Mouse (Mus musculus) embryo, embryonic 11 days (tissue): Measurements from ENCODE around the gene Smim17.
"Not testable (repeated sequence)": the region's sequence is repeated elsewhere in the genome, so short reads cannot be mapped to it uniquely, and the experiment has no call there.

Source experiments
- DNase-seq: peaks from one replicate; pipeline ENCODE4 v3.0.0-alpha.2; 2015

The Smim17 gene

DNA sequence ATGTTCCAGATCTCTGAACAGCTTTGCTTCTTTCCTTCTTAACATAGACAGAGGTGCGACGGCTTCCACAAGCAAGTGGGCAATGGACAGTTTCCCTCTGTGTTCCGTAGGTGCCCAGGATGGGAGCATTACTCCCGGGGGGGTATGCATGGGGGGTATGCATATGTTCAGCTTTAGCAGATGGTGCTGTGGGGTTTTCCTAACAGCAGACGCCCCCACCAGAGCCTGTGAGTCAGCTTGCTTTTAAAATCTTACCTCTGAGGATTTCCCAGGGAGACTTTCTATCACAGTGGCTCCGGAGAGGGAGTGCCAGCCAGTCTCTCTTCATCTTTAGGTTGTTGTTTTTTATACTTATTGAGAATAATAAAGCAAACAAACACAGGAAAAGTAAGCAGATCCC is 21.4 kb downstream of the Smim17 start:
- no peak for DNase-seq

- no peak for DNase-seq
Observed at GRCm38 (mm10) chr7:6429381-6429780, 30.9 kb downstream of the Smim17 start.

DNA sequence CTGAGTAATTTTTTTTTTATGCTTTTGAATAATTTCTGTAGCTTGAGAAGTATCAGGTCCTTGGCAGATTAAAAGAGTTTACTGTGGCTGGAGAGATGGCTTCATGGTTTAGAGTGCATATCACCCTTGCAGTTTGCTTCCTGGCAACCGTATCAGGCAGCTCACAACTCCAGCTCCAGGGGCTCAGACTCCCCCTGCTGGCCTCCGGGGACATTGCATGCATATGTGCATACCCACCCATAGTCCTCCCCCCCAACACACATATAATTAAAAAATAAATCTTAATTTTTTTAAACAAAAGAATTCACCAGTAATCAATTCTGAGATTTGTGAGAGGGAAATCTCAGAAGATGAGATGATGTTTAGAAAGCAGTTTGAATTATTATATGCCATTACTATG is 31.8 kb downstream of the Smim17 start:
- peak; percentile 39 for DNase-seq

GRCm38 (mm10) chr7:6438388-6438787 is 39.9 kb downstream of the Smim17 start, which contains the start of gene Olfr1344:
Gene Olfr1344, plus strand, starts transcription at chr7:6438688.
- DNase-seq, result no peak

- no peak for DNase-seq
Observed at GRCm38 (mm10) chr7:6441173-6441572, 42.7 kb downstream of the Smim17 start.

- no peak for DNase-seq
Observed at GRCm38 (mm10) chr7:6447771-6448170, 49.3 kb downstream of the Smim17 start.

GRCm38 (mm10) chr7:6455868-6456267 is 57.4 kb downstream of the Smim17 start, which contains the start of gene Olfr1336:
Gene Olfr1336, plus strand, starts transcription at chr7:6456168.
- DNase-seq, result no peak

DNA sequence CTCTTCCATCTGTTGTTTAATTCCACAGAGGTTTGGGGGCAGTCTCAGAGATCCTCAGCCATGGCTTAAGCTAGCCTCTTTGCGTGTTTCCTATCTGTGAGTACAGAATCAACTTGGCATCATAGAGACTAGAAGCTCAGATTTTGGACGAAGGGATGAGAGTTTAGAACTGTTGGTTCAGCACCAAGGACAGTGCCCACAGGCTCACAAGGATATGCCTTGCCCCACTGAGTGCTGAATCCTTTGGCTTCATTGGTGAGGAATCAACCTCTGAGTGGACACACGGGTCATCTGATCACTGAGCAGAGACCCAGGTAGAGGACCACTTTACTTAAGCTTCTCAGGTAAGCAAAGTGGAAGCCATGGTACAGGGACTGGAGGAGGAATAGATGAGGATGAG is 57.9 kb downstream of the Smim17 start:
- peak; percentile 34 for DNase-seq

DNA sequence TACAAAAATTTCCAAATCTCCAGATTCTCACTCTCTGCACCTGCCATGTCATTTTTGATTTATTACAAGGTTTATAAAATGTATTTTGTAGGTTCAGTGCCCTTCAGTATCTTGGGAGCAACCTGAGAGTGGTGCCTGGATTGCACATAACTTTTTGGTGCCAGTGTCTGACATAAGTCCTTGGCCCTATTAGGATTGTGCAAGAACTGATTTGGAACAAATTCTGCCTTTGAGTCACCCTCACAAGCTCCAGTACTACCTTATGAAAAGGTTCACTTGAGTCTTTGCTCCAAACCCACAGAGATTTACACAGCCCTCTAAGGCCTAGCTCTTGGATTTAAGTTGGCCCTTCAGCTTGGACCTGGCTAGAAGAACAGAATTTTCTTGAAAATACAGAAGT is 68.4 kb downstream of the Smim17 start, which contains the start of gene Olfr1346:
Olfr1346 (plus strand) TSS at position 151 of the 400 bp plus-strand sequence.
- DNase-seq, result no peak

GRCm38 (mm10) chr7:6477633-6478032 is 79.1 kb downstream of the Smim17 start:
- DNase-seq, result not testable (repeated sequence)
